In genomic region chr6:52440160-52440559, GRCm38 (mm10) we compare ENCODE assay signal across 26 mouse cellular contexts.
"Had no signal": no experiment of that assay in that cellular context is flagged by ENCODE, and none has a peak within 500 bp of the region (broad histone marks: within the 10 kb centered on the region; RNA-seq: fewer than 3 reads in every experiment).

No protein-coding gene starts in this region.

- H3K27me3 ChIP-seq: heart, embryonic 12.5 days had no signal

- H3K9ac ChIP-seq: heart, embryonic 12.5 days; hindbrain, embryonic 12.5 days; hindbrain, embryonic 14.5 days; intestine, embryonic 15.5 days; limb, embryonic 13.5 days; limb, embryonic 15.5 days; liver, embryonic 12.5 days; liver, embryonic 14.5 days had no signal

- ATAC-seq: hindbrain, embryonic 16.5 days; inflammation-experienced regulatory T-cells, adult 6 months; intestine, embryonic 15.5 days; intestine, postnatal 0 days; liver, embryonic 12.5 days had no signal

- DNase-seq: gastrocnemius, adult 2 months; gastrocnemius, postnatal 10 days; gastrocnemius, postnatal 25 days; heart, adult 18-20 months; heart, postnatal 10 days; heart, postnatal 4 days; kidney, adult 18-20 months; kidney, adult 8-10 months; kidney, postnatal 14 days; kidney, postnatal 36 days; left cerebral cortex, postnatal 4 days had no signal

- H3K9me3 ChIP-seq: heart, embryonic 10.5 days; heart, embryonic 12.5 days; hindbrain, embryonic 10.5 days; hindbrain, embryonic 12.5 days; intestine, embryonic 15.5 days; limb, embryonic 13.5 days; limb, embryonic 15.5 days; liver, embryonic 12.5 days had no signal

- H3K36me3 ChIP-seq: heart, embryonic 10.5 days; heart, embryonic 12.5 days; hindbrain, embryonic 10.5 days; hindbrain, embryonic 12.5 days; intestine, embryonic 15.5 days; limb, embryonic 13.5 days; limb, embryonic 15.5 days; liver, embryonic 12.5 days had no signal

- H3K4me3 ChIP-seq: gastrocnemius, adult 2 months; heart, embryonic 10.5 days; heart, embryonic 12.5 days; hindbrain, embryonic 10.5 days; hindbrain, embryonic 12.5 days; intestine, embryonic 15.5 days; layer of hippocampus, adult 2 months; left cerebral cortex, adult 2 months; limb, embryonic 13.5 days; limb, embryonic 15.5 days; liver, embryonic 12.5 days had no signal

- H3K4me1 ChIP-seq: liver, embryonic 12.5 days had no signal

- H3K4me2 ChIP-seq: heart, embryonic 12.5 days; hindbrain, embryonic 12.5 days; hindbrain, embryonic 14.5 days; intestine, embryonic 15.5 days; limb, embryonic 13.5 days; limb, embryonic 15.5 days; liver, embryonic 12.5 days had no signal

- H3K27ac ChIP-seq: gastrocnemius, adult 2 months; heart, embryonic 10.5 days; hindbrain, embryonic 10.5 days; hindbrain, embryonic 12.5 days; hindbrain, embryonic 14.5 days; intestine, embryonic 15.5 days; layer of hippocampus, adult 2 months; left cerebral cortex, adult 2 months; limb, embryonic 13.5 days; limb, embryonic 15.5 days; liver, embryonic 12.5 days; liver, embryonic 14.5 days had no signal
